Mouse (Mus musculus) forebrain, embryonic 16.5 days (tissue): ENCODE data around the gene Reep3. TPM values are rescaled to one million over a fixed set of nuclear protein-coding genes. Genes with fewer than 3 reads are reported as not detected.

Experiments
- ATAC-seq: fragments of 200-750 bp; cut with Nextera tagmentation; 2 replicates; pipeline ENCODE4 v1.8.0; 2017; ENCODE audit warnings: mild to moderate bottlenecking, moderate library complexity
- H3K27ac ChIP-seq: fragments of 300-500 bp; sonication (generic); 2 replicates; pipeline ENCODE4 v1.5.1; 2014; ENCODE audit warnings: low read length, control low read depth
- H3K27me3 ChIP-seq: fragments of 300-500 bp; sonication (generic); replicated peaks from 2 replicates; pipeline ENCODE4 v1.6.1; 2014; ENCODE audit warnings: low read length; ENCODE audit not compliant: control insufficient read depth, insufficient read depth
- H3K36me3 ChIP-seq: fragments of 300-500 bp; sonication (generic); 2 replicates; pipeline ENCODE4 v1.6.1; 2014; ENCODE audit not compliant: control insufficient read depth, insufficient read depth
- H3K4me1 ChIP-seq: fragments of 300-500 bp; sonication (generic); replicated peaks from 2 replicates; pipeline ENCODE4 v1.6.1; 2014; ENCODE audit warnings: low read length; ENCODE audit not compliant: control insufficient read depth, insufficient read depth
- H3K4me2 ChIP-seq: fragments of 300-500 bp; sonication (generic); 2 replicates; pipeline ENCODE4 v1.6.1; 2014; ENCODE audit warnings: mild to moderate bottlenecking, low read length, control low read depth
- H3K4me3 ChIP-seq: fragments of 300-500 bp; sonication (generic); replicated peaks from 2 replicates; pipeline ENCODE4 v1.5.1; 2014; ENCODE audit warnings: mild to moderate bottlenecking, low read length, control low read depth
- H3K9ac ChIP-seq: fragments of 300-500 bp; sonication (generic); replicated peaks from 2 replicates; pipeline ENCODE4 v1.6.1; 2014; ENCODE audit warnings: low read depth, low read length, control low read depth
- H3K9me3 ChIP-seq: fragments of 300-500 bp; sonication (generic); 2 replicates; pipeline ENCODE4 v1.6.1; 2016; ENCODE audit warnings: low read length; ENCODE audit not compliant: control insufficient read depth
- WGBS: fragments of 180-500 bp; shearing (Covaris S2); extraction: QIAGEN DNeasy Blood & Tissue Kit; methylation state at CpG from one replicate; pipeline ENCODE4 v1.1.7; 2014; 5-methylcytosine and 5-hydroxymethylcytosine counted together
- polyA plus RNA-seq: library from polyadenylated mRNA; unstranded; fragments of >200 nt; fragmentation: Nextera tagmentation; extraction: Ambion mirVana; gene quantifications from 2 replicates; pipeline ENCODE4 v1.2.1, GENCODE M21; 2015

Reep3 gene
- polyA plus RNA-seq, 1 experiment from 2014 or later, result 34.9 TPM

- H3K4me2 ChIP-seq, result no peak overlapping the region
- H3K27ac ChIP-seq, result no peak overlapping the region
- WGBS, result 71% methylated on average over 17 of the region's 17 CpGs
- H3K27me3 ChIP-seq, result no peaks in the 10 kb centered on the region
- H3K9ac ChIP-seq, result no peak overlapping the region
- no peaks in the 10 kb centered on the region for H3K9me3 ChIP-seq
- no peak for ATAC-seq
- H3K4me3 ChIP-seq, result no peak overlapping the region
- H3K4me1 ChIP-seq, result no peaks in the 10 kb centered on the region
- no peaks in the 10 kb centered on the region for H3K36me3 ChIP-seq
Measured at GRCm38 (mm10) chr10:67039001-67039400, 57.7 kb downstream of the Reep3 start.

- WGBS, result 73% methylated on average over 10 of the region's 10 CpGs
Measured at GRCm38 (mm10) chr10:67036542-67036941, 60.2 kb downstream of the Reep3 start.

GRCm38 (mm10) chr10:67036141-67036540 lies 60.6 kb downstream of the Reep3 start:
- 85% methylated on average over 5 of the region's 5 CpGs for WGBS
- H3K27me3 ChIP-seq, result no peaks in the 10 kb centered on the region
- no peak for ATAC-seq

More at GRCm38 (mm10) chr10:67036542-67036941, 60.2 kb downstream of the Reep3 start:
- Histone ChIP-seq H3K9me3 (no peaks in the 10 kb centered on the region), H3K27ac (no peak overlapping the region), H3K27me3 (no peaks in the 10 kb centered on the region), H3K9ac (no peak overlapping the region), H3K4me3 (no peak overlapping the region), H3K4me1 (no peaks in the 10 kb centered on the region), H3K36me3 (no peaks in the 10 kb centered on the region), H3K4me2 (no peak overlapping the region)
- no peak for ATAC-seq

GRCm38 (mm10) chr10:67031186-67031585 lies 65.6 kb downstream of the Reep3 start:
- no peak overlapping the region for H3K4me3 ChIP-seq
- no peak overlapping the region for H3K4me2 ChIP-seq
- peaks cover 3% of the 10 kb centered on the region for H3K4me1 ChIP-seq
- H3K9me3 ChIP-seq, result no peaks in the 10 kb centered on the region
- no peaks in the 10 kb centered on the region for H3K27me3 ChIP-seq
- ATAC-seq, result no peak
- no peak overlapping the region for H3K9ac ChIP-seq
- 86% methylated on average over 7 of the region's 7 CpGs for WGBS
- no peak overlapping the region for H3K27ac ChIP-seq
- peaks cover 3% of the 10 kb centered on the region; the same call in 1 of the 2 replicates for H3K36me3 ChIP-seq

More at GRCm38 (mm10) chr10:67036141-67036540, 60.6 kb downstream of the Reep3 start:
- Histone ChIP-seq H3K9ac (no peak overlapping the region), H3K9me3 (no peaks in the 10 kb centered on the region), H3K27ac (no peak overlapping the region), H3K4me1 (no peaks in the 10 kb centered on the region), H3K4me3 (no peak overlapping the region), H3K4me2 (no peak overlapping the region), H3K36me3 (no peaks in the 10 kb centered on the region)

- no peaks in the 10 kb centered on the region for H3K9me3 ChIP-seq
- no peak overlapping the region for H3K9ac ChIP-seq
- H3K27me3 ChIP-seq, result no peaks in the 10 kb centered on the region
- H3K27ac ChIP-seq, result no peak overlapping the region
- H3K4me1 ChIP-seq, result peaks cover 11% of the 10 kb centered on the region
- no peak overlapping the region for H3K4me3 ChIP-seq
- ATAC-seq, result no peak
- peaks cover 3% of the 10 kb centered on the region; the same call in 1 of the 2 replicates for H3K36me3 ChIP-seq
- WGBS, result 81% methylated on average over 12 of the region's 12 CpGs
- H3K4me2 ChIP-seq, result no peak overlapping the region
Measured at GRCm38 (mm10) chr10:67029297-67029696, 67.4 kb downstream of the Reep3 start.

- Histone ChIP-seq H3K9me3 (no peaks in the 10 kb centered on the region), H3K9ac (0 out of 2 replicates have a peak overlapping the region, but pooled peaks have one; percentile 17), H3K27me3 (no peaks in the 10 kb centered on the region), H3K36me3 (peaks cover 6% of the 10 kb centered on the region; the same call in 1 of the 2 replicates), H3K4me1 (peaks cover 11% of the 10 kb centered on the region), H3K27ac (no peak overlapping the region; the same call in 1 of the 2 replicates), H3K4me2 (no peak overlapping the region), H3K4me3 (no peak overlapping the region)
- 38% methylated on average over 8 of the region's 8 CpGs for WGBS
- ATAC-seq, result no peak
Measured at GRCm38 (mm10) chr10:67026375-67026774, 70.4 kb downstream of the Reep3 start.

GRCm38 (mm10) chr10:67025573-67026236 lies 71.0 kb downstream of the Reep3 start:
- peak; percentile 88 for ATAC-seq
- 39% methylated on average over 10 of the region's 10 CpGs for WGBS

GRCm38 (mm10) chr10:67024391-67024790 lies 72.4 kb downstream of the Reep3 start:
- Histone ChIP-seq H3K4me1 (peaks cover 11% of the 10 kb centered on the region), H3K9ac (no peak overlapping the region), H3K27ac (no peak overlapping the region), H3K36me3 (peaks cover 4% of the 10 kb centered on the region; the same call in 1 of the 2 replicates), H3K4me2 (no peak overlapping the region), H3K27me3 (no peaks in the 10 kb centered on the region), H3K4me3 (no peak overlapping the region), H3K9me3 (no peaks in the 10 kb centered on the region)
- no peak for ATAC-seq
- 95% methylated on average over 6 of the region's 6 CpGs for WGBS

More at GRCm38 (mm10) chr10:67025573-67026236, 71.0 kb downstream of the Reep3 start:
- no peak overlapping the region for H3K4me3 ChIP-seq
- peaks cover 11% of the 10 kb centered on the region for H3K4me1 ChIP-seq
- peak overlapping the region; percentile 51 for H3K27ac ChIP-seq
- H3K9ac ChIP-seq, result no peak overlapping the region
- H3K9me3 ChIP-seq, result no peaks in the 10 kb centered on the region
- H3K36me3 ChIP-seq, result peaks cover 7% of the 10 kb centered on the region; the same call in 1 of the 2 replicates
- no peaks in the 10 kb centered on the region for H3K27me3 ChIP-seq
- no peak overlapping the region for H3K4me2 ChIP-seq

GRCm38 (mm10) chr10:67023092-67023491 lies 73.7 kb downstream of the Reep3 start:
- ATAC-seq, result no peak
- no peak overlapping the region for H3K4me3 ChIP-seq
- H3K36me3 ChIP-seq, result peaks cover 4% of the 10 kb centered on the region; the same call in 1 of the 2 replicates
- H3K4me2 ChIP-seq, result no peak overlapping the region
- WGBS, result 86% methylated on average over 9 of the region's 9 CpGs
- H3K27ac ChIP-seq, result no peak overlapping the region
- H3K27me3 ChIP-seq, result no peaks in the 10 kb centered on the region
- peaks cover 15% of the 10 kb centered on the region for H3K4me1 ChIP-seq
- no peak overlapping the region for H3K9ac ChIP-seq
- H3K9me3 ChIP-seq, result no peaks in the 10 kb centered on the region
